Mouse (Mus musculus): ENCODE measurements around the gene Bax. TPM values are rescaled to one million over a fixed set of nuclear protein-coding genes. Genes with fewer than 3 reads are reported as not detected.
A peak's percentile ranks its signal among the peaks of the same experiment; 100 is the strongest.

Bax gene
- polyA plus RNA-seq, 1 experiment from 2014 or later: 157 TPM

GRCm38 (mm10) chr7:45433835-45434202 lies 32.9 kb downstream of the Bax start:
- peak overlapping the region; percentile 89 for H3K4me3 ChIP-seq (replicated peaks)
- H3K27me3 ChIP-seq (replicated peaks): no peaks in the 10 kb centered on the region
- WGBS: 2% methylated on average over 7 of the region's 7 CpGs
- peaks cover 39% of the 10 kb centered on the region for H3K4me1 ChIP-seq
- H3K4me2 ChIP-seq: peak overlapping the region; percentile 85
- no peaks in the 10 kb centered on the region for H3K9me3 ChIP-seq
- ATAC-seq (ENCODE audit: insufficient read depth, low FRiP score, low read depth): no peak
- peak overlapping the region; percentile 85 for H3K9ac ChIP-seq
- H3K36me3 ChIP-seq: peaks cover 20% of the 10 kb centered on the region
- peak overlapping the region; percentile 89 for H3K27ac ChIP-seq

DNA sequence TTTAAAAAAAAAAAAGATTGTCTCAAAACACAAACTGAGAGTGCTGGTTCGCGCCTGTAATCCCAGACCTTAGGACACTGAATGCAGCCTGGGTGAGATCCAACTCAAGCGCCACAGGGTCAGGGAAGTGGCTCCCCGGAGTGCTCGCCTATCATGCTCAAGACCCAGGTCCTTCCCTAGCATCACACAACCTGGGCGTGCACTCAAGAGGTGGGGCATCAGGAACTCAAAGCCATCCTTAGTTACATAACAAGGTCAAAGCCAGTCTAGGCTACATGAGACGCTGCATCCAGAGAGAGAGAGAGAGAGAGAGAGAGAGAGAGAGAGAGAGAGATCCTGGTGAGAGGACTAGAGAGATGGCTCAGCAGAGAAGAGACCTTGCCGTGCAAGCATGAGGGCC lies 40.1 kb downstream of the Bax start:
- Histone ChIP-seq H3K27me3 (replicated peaks) (no peaks in the 10 kb centered on the region), H3K9ac (no peak overlapping the region), H3K4me2 (no peak overlapping the region), H3K27ac (no peak overlapping the region), H3K36me3 (peaks cover 66% of the 10 kb centered on the region), H3K9me3 (no peaks in the 10 kb centered on the region), H3K4me1 (no peaks in the 10 kb centered on the region), H3K4me3 (replicated peaks) (no peak overlapping the region)
- ATAC-seq (ENCODE audit: insufficient read depth, low FRiP score, low read depth): no peak
- WGBS: 88% methylated on average over 8 of the region's 8 CpGs

DNA sequence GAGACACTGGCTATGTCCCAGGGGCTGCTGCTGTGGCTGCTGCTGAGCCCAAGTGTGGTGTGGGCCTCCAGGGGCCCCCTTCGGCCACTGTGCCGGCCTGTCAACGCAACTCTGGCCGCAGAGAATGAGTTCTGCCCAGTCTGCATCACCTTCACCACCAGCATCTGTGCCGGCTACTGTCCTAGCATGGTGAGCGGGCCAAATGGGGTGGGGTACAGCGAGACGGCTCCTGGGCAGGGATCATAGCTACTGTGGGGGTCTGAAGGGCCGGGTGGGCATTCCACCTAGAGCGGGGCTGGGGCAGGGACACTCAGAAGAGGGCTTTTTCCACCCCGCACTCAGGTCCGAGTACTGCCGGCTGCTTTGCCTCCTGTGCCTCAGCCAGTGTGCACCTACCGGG lies 45.5 kb downstream of the Bax start:
- Histone ChIP-seq H3K9ac (no peak overlapping the region), H3K36me3 (peaks cover 42% of the 10 kb centered on the region), H3K4me1 (peaks cover 14% of the 10 kb centered on the region), H3K27me3 (replicated peaks) (peaks cover 21% of the 10 kb centered on the region), H3K4me2 (no peak overlapping the region), H3K9me3 (no peaks in the 10 kb centered on the region), H3K4me3 (replicated peaks) (no peak overlapping the region), H3K27ac (no peak overlapping the region)
- WGBS: 87% methylated on average over 14 of the region's 14 CpGs
- no peak for ATAC-seq (ENCODE audit: insufficient read depth, low FRiP score, low read depth)

DNA sequence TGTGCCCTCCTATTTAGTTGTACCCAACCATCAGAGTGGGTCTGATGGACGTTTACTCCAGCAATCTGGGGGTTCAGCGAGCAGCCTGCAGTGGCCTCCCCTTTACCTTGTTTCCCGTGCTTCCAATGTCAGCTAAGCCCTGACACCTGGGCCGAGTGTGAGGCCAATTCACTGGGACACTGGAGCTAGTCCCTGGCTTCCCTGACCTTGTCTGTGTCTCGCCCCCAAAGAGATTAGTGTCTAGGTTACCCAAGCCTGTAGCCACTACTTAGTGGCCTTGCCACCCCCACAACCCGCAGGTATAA lies 46.1 kb downstream of the Bax start, which contains the start of gene Lhb:
TSS of gene Lhb (plus strand) at position 206 of the 305 bp plus-strand sequence.
- 60% methylated on average over 6 of the region's 6 CpGs for WGBS
- Histone ChIP-seq H3K9ac (no peak within 1 kb of the TSS), H3K4me2 (no peak within 1 kb of the TSS)

GRCm38 (mm10) chr7:45419859-45420614 lies 46.7 kb downstream of the Bax start:
- peaks cover 36% of the 10 kb centered on the region for H3K36me3 ChIP-seq
- H3K4me1 ChIP-seq: peaks cover 22% of the 10 kb centered on the region
- no peak overlapping the region for H3K4me2 ChIP-seq
- ATAC-seq (ENCODE audit: insufficient read depth, low FRiP score, low read depth): 0 out of 2 replicates have a peak, but pooled peaks have one; percentile 16
- H3K27me3 ChIP-seq (replicated peaks): peaks cover 32% of the 10 kb centered on the region
- no peak overlapping the region for H3K9ac ChIP-seq
- no peak overlapping the region for H3K27ac ChIP-seq
- H3K4me3 ChIP-seq (replicated peaks): no peak overlapping the region
- WGBS: 14% methylated on average over 27 of the region's 27 CpGs
- no peaks in the 10 kb centered on the region for H3K9me3 ChIP-seq

More for the DNA sequence above, 46.1 kb downstream of the Bax start, which contains the start of gene Lhb:
- peaks cover 17% of the 10 kb centered on the region for H3K4me1 ChIP-seq
- H3K4me3 ChIP-seq (replicated peaks): no peak within 1 kb of the TSS
- H3K36me3 ChIP-seq: peaks cover 42% of the 10 kb centered on the region
- peaks cover 27% of the 10 kb centered on the region for H3K27me3 ChIP-seq (replicated peaks)
- ATAC-seq (ENCODE audit: insufficient read depth, low FRiP score, low read depth): no peak
- no peaks in the 10 kb centered on the region for H3K9me3 ChIP-seq
- H3K27ac ChIP-seq: no peak within 1 kb of the TSS

- Histone ChIP-seq H3K9ac (no peak overlapping the region), H3K27ac (no peak overlapping the region), H3K4me3 (replicated peaks) (no peak overlapping the region), H3K36me3 (peaks cover 17% of the 10 kb centered on the region), H3K27me3 (replicated peaks) (peaks cover 49% of the 10 kb centered on the region), H3K9me3 (no peaks in the 10 kb centered on the region), H3K4me1 (peaks cover 41% of the 10 kb centered on the region), H3K4me2 (peak overlapping the region; percentile 1; the same call in 1 of the 2 replicates)
- 8% methylated on average over 13 of the region's 13 CpGs for WGBS
- no peak for ATAC-seq (ENCODE audit: insufficient read depth, low FRiP score, low read depth)
Measured at GRCm38 (mm10) chr7:45417962-45418492, 48.7 kb downstream of the Bax start.

GRCm38 (mm10) chr7:45415636-45416035 lies 51.1 kb downstream of the Bax start:
- Histone ChIP-seq H3K4me2 (peak overlapping the region; percentile 39), H3K27ac (no peak overlapping the region), H3K9me3 (no peaks in the 10 kb centered on the region), H3K4me1 (peaks cover 42% of the 10 kb centered on the region), H3K27me3 (replicated peaks) (peaks cover 65% of the 10 kb centered on the region), H3K36me3 (no peaks in the 10 kb centered on the region), H3K9ac (no peak overlapping the region), H3K4me3 (replicated peaks) (peak overlapping the region; percentile 12; the same call in 1 of the 2 replicates)
- no peak for ATAC-seq (ENCODE audit: insufficient read depth, low FRiP score, low read depth)
- WGBS: 26% methylated on average over 37 of the region's 37 CpGs

DNA sequence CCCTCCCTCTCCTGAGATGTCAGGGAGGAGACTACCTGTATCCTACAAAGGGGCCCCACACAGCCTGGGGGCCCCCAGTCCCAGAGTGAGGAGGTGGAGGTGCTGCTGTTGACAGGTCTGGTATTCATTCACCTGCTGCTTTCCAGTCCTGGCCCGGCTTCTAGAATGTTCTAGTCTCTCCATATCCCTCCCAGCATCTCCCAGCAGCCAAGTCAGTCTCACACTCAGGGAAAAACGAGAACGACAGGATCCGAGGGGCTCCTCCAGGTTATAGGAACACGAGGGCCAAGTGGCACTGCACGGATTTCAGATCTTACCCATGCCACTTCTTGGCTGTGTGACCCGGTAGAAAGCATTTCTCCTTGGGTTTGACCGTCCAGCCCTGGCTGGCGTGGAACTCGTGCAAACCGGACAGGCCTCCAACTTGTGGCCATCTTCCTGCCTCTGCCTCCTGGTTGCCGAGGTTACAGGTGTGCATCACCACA lies 51.9 kb downstream of the Bax start:
- H3K4me3 ChIP-seq (replicated peaks): no peak overlapping the region
- no peak for ATAC-seq (ENCODE audit: insufficient read depth, low FRiP score, low read depth)
- H3K36me3 ChIP-seq: no peaks in the 10 kb centered on the region
- no peak overlapping the region for H3K9ac ChIP-seq
- peaks cover 73% of the 10 kb centered on the region for H3K27me3 ChIP-seq (replicated peaks)
- H3K4me1 ChIP-seq: peaks cover 38% of the 10 kb centered on the region
- H3K9me3 ChIP-seq: no peaks in the 10 kb centered on the region
- H3K27ac ChIP-seq: no peak overlapping the region
- H3K4me2 ChIP-seq: peak overlapping the region; percentile 97
- 54% methylated on average over 12 of the region's 12 CpGs for WGBS

GRCm38 (mm10) chr7:45413864-45414739 lies 52.6 kb downstream of the Bax start:
- Histone ChIP-seq H3K4me3 (replicated peaks) (peak overlapping the region; percentile 57), H3K36me3 (no peaks in the 10 kb centered on the region), H3K9ac (peak overlapping the region; percentile 54), H3K27me3 (replicated peaks) (peaks cover 80% of the 10 kb centered on the region), H3K27ac (peak overlapping the region; percentile 67), H3K9me3 (no peaks in the 10 kb centered on the region), H3K4me1 (peaks cover 38% of the 10 kb centered on the region), H3K4me2 (peak overlapping the region; percentile 97)
- ATAC-seq (ENCODE audit: insufficient read depth, low FRiP score, low read depth): peak; percentile 25; the same call in 1 of the 2 replicates
- WGBS: 1% methylated on average over 27 of the region's 27 CpGs

DNA sequence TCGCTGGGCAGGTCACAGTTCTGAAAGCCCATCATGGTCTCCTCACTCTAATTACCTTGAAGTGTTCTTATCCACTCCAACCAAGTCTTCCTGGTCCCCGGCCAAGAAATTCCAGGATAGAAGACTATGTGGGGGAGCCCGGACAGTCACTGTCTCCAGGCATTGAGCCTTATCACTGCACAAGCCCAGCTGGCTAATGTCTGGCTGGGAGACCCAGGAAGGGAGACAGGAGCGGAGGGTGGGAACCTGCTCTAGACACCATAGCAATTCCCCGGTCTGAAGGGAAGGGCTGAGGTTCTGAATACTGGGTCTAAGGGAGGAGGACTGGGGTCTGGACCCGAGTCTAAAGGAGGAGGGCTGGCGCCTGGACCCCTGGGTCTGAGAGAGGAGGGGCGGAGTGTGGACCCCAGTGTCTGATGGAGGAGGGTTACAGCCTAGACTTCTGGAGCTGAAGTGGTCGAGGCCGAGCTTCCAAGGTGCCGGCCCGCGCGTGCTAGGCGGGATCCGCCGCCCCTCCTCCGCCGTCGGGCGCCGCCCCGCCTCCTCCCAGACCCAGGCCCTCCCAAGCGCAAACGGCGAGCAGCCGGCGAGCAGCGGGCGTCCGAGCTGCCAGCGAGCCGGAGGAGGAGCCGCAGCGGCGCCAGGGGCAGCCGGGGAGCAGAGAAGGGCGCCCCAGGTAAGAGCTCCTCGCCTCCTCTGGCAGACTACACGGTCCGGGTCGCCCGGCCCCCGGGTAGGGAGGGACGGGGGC lies 53.4 kb downstream of the Bax start, which contains the start of gene Ntf5:
TSS of gene Ntf5 (plus strand) at position 583 of the 751 bp plus-strand sequence.
- H3K9me3 ChIP-seq: no peaks in the 10 kb centered on the region
- WGBS: 2% methylated on average over 42 of the region's 45 CpGs

GRCm38 (mm10) chr7:45412421-45412820 lies 54.3 kb downstream of the Bax start:
- peaks cover 81% of the 10 kb centered on the region for H3K27me3 ChIP-seq (replicated peaks)
- H3K36me3 ChIP-seq: no peaks in the 10 kb centered on the region
- H3K27ac ChIP-seq: no peak overlapping the region
- peaks cover 31% of the 10 kb centered on the region for H3K4me1 ChIP-seq
- 68% methylated on average over 2 of the region's 2 CpGs for WGBS
- no peak overlapping the region for H3K4me2 ChIP-seq
- ATAC-seq (ENCODE audit: insufficient read depth, low FRiP score, low read depth): no peak
- no peak overlapping the region for H3K4me3 ChIP-seq (replicated peaks)
- no peak overlapping the region for H3K9ac ChIP-seq
- no peaks in the 10 kb centered on the region for H3K9me3 ChIP-seq

More for the DNA sequence above, 53.4 kb downstream of the Bax start, which contains the start of gene Ntf5:
- Histone ChIP-seq H3K9ac (peak within 1 kb of the TSS; percentile 54), H3K4me3 (replicated peaks) (peak within 1 kb of the TSS; percentile 57), H3K4me1 (peaks cover 38% of the 10 kb centered on the region), H3K36me3 (no peaks in the 10 kb centered on the region), H3K27ac (peak within 1 kb of the TSS; percentile 67), H3K4me2 (peak within 1 kb of the TSS; percentile 97), H3K27me3 (replicated peaks) (peaks cover 79% of the 10 kb centered on the region)
- ATAC-seq (ENCODE audit: insufficient read depth, low FRiP score, low read depth): peak; percentile 40

Data from stomach, embryonic 15.5 days (tissue).